Mouse (Mus musculus): ENCODE measurements around the gene Zfp235.

DNA sequence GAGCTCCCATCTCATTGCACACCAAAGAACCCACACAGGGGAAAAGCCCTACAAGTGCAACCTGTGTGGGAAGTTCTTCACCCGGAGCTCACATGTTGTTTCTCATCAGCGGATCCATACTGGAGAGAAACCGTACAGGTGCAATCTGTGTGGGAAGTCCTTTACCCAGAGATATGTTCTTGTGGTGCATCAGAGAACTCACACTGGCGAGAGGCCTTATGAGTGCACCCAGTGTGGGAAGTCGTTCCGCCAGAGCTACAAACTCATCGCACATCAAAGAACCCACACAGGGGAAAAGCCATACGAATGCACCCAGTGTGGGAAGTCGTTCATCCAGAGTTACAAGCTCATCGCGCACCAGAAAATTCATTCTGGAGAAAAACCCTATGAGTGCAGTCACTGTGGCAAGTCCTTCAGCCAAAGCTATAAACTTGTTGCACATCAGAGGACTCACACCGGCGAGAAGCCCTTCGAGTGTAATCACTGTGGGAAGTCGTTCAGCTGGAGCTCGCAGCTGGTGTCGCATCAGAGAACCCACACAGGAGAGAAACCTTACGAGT lies 28.7 kb upstream of the Zfp235 start:
- TF ChIP-seq POLR2A (IDR thresholded peaks at IDR 0.05; ENCODE audit: insufficient read depth, low read length) (no peak), CTCF (IDR thresholded peaks at IDR 0.05; ENCODE audit: low read depth, low read length) (no peak)
